9 mouse cellular contexts compared by ENCODE assay signal in the genomic region with DNA sequence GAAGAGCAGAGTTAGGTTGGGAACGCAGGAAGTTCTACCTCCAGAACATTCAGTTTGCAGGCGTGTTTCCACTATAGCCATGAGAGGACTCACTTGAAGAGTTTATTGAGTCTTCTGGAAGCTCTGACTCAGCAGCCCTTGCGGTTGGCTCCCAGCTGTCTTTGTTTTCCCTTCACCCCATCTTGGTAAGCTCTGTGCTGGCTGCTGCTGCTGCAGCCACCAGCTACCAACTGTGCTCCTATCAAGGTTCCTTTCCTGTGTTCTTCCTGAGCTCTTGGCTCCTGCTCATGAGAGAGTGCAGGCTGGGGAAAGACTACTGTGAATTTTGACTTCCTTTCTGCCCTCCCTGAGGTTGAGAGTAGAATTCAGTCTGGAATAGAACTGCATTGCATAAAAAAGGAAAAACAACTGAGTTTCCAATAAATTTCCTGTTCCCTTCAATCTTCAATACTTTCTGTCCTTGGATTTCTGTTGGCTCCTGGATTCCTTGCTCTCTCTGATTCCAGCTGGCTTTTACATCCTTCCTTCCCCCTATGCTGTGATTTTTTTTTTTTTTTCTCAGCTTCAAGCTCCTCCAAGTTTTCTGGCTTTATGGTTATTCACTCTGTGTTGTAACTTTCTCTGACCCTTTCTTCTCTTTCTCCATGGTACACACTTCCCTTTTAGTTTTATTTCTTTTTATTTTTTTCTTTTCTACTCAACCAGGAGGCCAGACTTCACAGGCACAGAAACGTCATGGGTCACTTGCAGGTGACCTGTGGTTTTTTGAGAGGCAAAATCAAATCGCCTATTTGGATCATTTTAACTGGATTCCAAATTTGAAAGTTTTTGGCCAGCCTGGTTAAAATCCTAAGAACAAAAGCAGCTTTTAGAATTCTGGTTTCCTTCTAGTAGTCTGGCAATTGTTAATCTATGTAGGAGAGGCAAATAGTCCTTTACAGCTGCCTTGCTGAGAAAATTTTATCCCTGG. TPM values are rescaled to one million over a fixed set of nuclear protein-coding genes. Genes with fewer than 3 reads are reported as not detected.
DNase-seq lines count a peak whose midpoint lies in the region; ATAC-seq and TF ChIP-seq lines count a peak whose summit lies in the region.
"Had no signal": no experiment of that assay in that cellular context is flagged by ENCODE, and none has a peak within 500 bp of the region (broad histone marks: within the 10 kb centered on the region; RNA-seq: fewer than 3 reads in every experiment).

No protein-coding gene starts in this region.

- 0 out of 2 replicates have a peak, but pooled peaks cover 5% of the 10 kb centered on the region for H3K4me1 ChIP-seq in forebrain, postnatal 0 days (ENCODE audit: insufficient read depth)
- H3K4me1 ChIP-seq in forebrain, embryonic 12.5 days, result no peaks in the 10 kb centered on the region

- 48% methylated on average over 5 of the region's 5 CpGs for WGBS in forebrain, postnatal 0 days
- 41% methylated on average over 5 of the region's 5 CpGs for WGBS in forebrain, embryonic 12.5 days

- TF ChIP-seq CTCF in forebrain, postnatal 0 days (IDR thresholded peaks at IDR 0.05; ENCODE audit: low read depth), result no peak

- H3K4me3 ChIP-seq in forebrain, postnatal 0 days (ENCODE audit: low read depth, low read length), result no peak overlapping the region
- no peak overlapping the region for H3K4me3 ChIP-seq in forebrain, embryonic 12.5 days (replicated peaks)

- H3K9me3 ChIP-seq in forebrain, postnatal 0 days (ENCODE audit: low read length), result no peaks in the 10 kb centered on the region
- no peaks in the 10 kb centered on the region for H3K9me3 ChIP-seq in forebrain, embryonic 12.5 days
- H3K9me3 ChIP-seq: G1E had no signal

- 0 out of 2 replicates have a peak overlapping the region, but pooled peaks have one; percentile 24 for H3K27ac ChIP-seq in forebrain, postnatal 0 days (ENCODE audit: low read depth, low read length)
- H3K27ac ChIP-seq in forebrain, embryonic 12.5 days, result no peak overlapping the region

- H3K36me3 ChIP-seq in forebrain, postnatal 0 days (ENCODE audit: insufficient read depth), result no peaks in the 10 kb centered on the region
- no peaks in the 10 kb centered on the region for H3K36me3 ChIP-seq in forebrain, embryonic 12.5 days (replicated peaks)
- H3K36me3 ChIP-seq: G1E had no signal

- H3K27me3 ChIP-seq in forebrain, postnatal 0 days (ENCODE audit: insufficient read depth, low read length), result no peaks in the 10 kb centered on the region
- H3K27me3 ChIP-seq in forebrain, embryonic 12.5 days, result no peaks in the 10 kb centered on the region

- H3K9ac ChIP-seq in forebrain, postnatal 0 days, result no peak overlapping the region
- H3K9ac ChIP-seq in forebrain, embryonic 12.5 days, result no peak overlapping the region

- DNase-seq in forebrain, postnatal 0 days, result peak; percentile 39
- DNase-seq in urinary bladder, adult 18-20 months (ENCODE audit: low spot score in 2 of 2), result peak; percentile 26 to 34
- no peak for DNase-seq in urinary bladder, postnatal 10 days (ENCODE audit: low spot score)
- peak; percentile 38 for DNase-seq in heart, postnatal 25 days (ENCODE audit: low spot score)
- DNase-seq in spleen, postnatal 10 days (ENCODE audit: low spot score in 2 of 2), result no peak
- DNase-seq in spleen, adult 18-20 months, result no peak

- no peak overlapping the region for H3K4me2 ChIP-seq in forebrain, postnatal 0 days (ENCODE audit: low read depth)
- H3K4me2 ChIP-seq in forebrain, embryonic 12.5 days, result no peak overlapping the region

- ATAC-seq in forebrain, postnatal 0 days, result peak; percentile 63; the same call in 1 of the 2 replicates
- ATAC-seq in forebrain, embryonic 12.5 days (ENCODE audit: low FRiP score), result no peak
- ATAC-seq in megakaryocyte progenitor cell, adult 5-6 weeks (replicated peaks; ENCODE audit: poor library complexity), result peak; percentile 48; the same call in 1 of the 2 replicates

- intact Hi-C loops in heart, postnatal 25 days (cut with DNase I), result loop anchor here (10.0 kb wide), 1 partner anchor 110 kb away; no protein-coding TSS in a partner anchor

RNA-seq across cellular contexts. Expression of gene Hmgcll1, which starts 9.9 kb away (rescaled TPM):
- total RNA-seq in forebrain, postnatal 0 days (2014; rRNA removed), result 22.9 and 29.7 TPM in 2 replicates
- 14.6 and 18.4 TPM in 2 replicates for polyA plus RNA-seq in forebrain, postnatal 0 days (2015; fragmentation: Nextera tagmentation; extraction: Ambion mirVana)
- polyA plus RNA-seq in forebrain, embryonic 12.5 days (2016; fragmentation: Nextera tagmentation; extraction: Ambion mirVana), result 13.1 and 14.4 TPM in 2 replicates
- total RNA-seq in heart, postnatal 25 days (2021), result under 1 TPM in 1 of 2 experiments, not detected in 1; 0.31 TPM
- not detected in 2 replicates for total RNA-seq in megakaryocyte progenitor cell, adult 5-6 weeks (2015)
- 1.5 TPM in 1 of 2 replicates, not detected in the other for total RNA-seq in megakaryocyte progenitor cell, adult 5-6 weeks (2017)
- polyA plus RNA-seq: G1E had no signal

Comparison
In these comparisons a context has a peak if more than half of its experiments do, and no peak if none do; other contexts are left out.
1. DNase-seq: peak in forebrain, postnatal 0 days (single experiment), urinary bladder, adult 18-20 months (2 of 2) and heart, postnatal 25 days (single experiment); none in urinary bladder, postnatal 10 days (single experiment), spleen, postnatal 10 days (0 of 2) and spleen, adult 18-20 months (0 of 2).